Mouse (Mus musculus): ENCODE data around the gene Ppp1r2. TPM values are rescaled to one million over a fixed set of nuclear protein-coding genes. Genes with fewer than 3 reads are reported as not detected.

The Ppp1r2 gene
- polyA plus RNA-seq, 1 experiment from 2014 or later: 160 TPM

- Histone ChIP-seq H3K36me3 (ENCODE audit: insufficient read depth, low read length) (peaks cover 9% of the 10 kb centered on the region; the same call in 1 of the 2 replicates), H3K9me3 (ENCODE audit: low read length) (no peaks in the 10 kb centered on the region), H3K4me2 (replicated peaks; ENCODE audit: low read depth, low read length) (no peak overlapping the region), H3K9ac (replicated peaks; ENCODE audit: low read depth) (no peak overlapping the region), H3K27me3 (replicated peaks; ENCODE audit: insufficient read depth, low read length) (no peaks in the 10 kb centered on the region), H3K4me1 (ENCODE audit: insufficient read depth, low read depth, low read length) (no peaks in the 10 kb centered on the region), H3K4me3 (ENCODE audit: low read depth, low read length) (no peak overlapping the region), H3K27ac (ENCODE audit: low read length) (no peak overlapping the region)
- no peak for ATAC-seq
- DNase-seq (ENCODE audit: low spot score): no peak
- TF ChIP-seq CTCF (IDR thresholded peaks at IDR 0.05) (no peak), EP300 (IDR thresholded peaks at IDR 0.05) (no peak)
- WGBS: 93% methylated on average over 2 of the region's 2 CpGs
These were observed 8.4 kb downstream of the Ppp1r2 start for GRCm38 (mm10) chr16:31266692-31267091.

GRCm38 (mm10) chr16:31256151-31256550 is 18.9 kb downstream of the Ppp1r2 start:
- Histone ChIP-seq H3K9ac (replicated peaks; ENCODE audit: low read depth) (no peak overlapping the region), H3K4me1 (ENCODE audit: insufficient read depth, low read depth, low read length) (no peaks in the 10 kb centered on the region), H3K4me3 (ENCODE audit: low read depth, low read length) (no peak overlapping the region), H3K36me3 (ENCODE audit: insufficient read depth, low read length) (peaks cover 44% of the 10 kb centered on the region; the same call in 1 of the 2 replicates), H3K4me2 (replicated peaks; ENCODE audit: low read depth, low read length) (no peak overlapping the region), H3K27me3 (replicated peaks; ENCODE audit: insufficient read depth, low read length) (no peaks in the 10 kb centered on the region), H3K27ac (ENCODE audit: low read length) (no peak overlapping the region), H3K9me3 (ENCODE audit: low read length) (no peaks in the 10 kb centered on the region)
- 90% methylated on average over 2 of the region's 2 CpGs for WGBS
- DNase-seq (ENCODE audit: low spot score) (no peak), ATAC-seq (no peak)
- TF ChIP-seq EP300 (IDR thresholded peaks at IDR 0.05) (no peak), CTCF (IDR thresholded peaks at IDR 0.05) (no peak)

GRCm38 (mm10) chr16:31255685-31256084 is 19.4 kb downstream of the Ppp1r2 start:
- H3K9ac ChIP-seq (replicated peaks; ENCODE audit: low read depth): no peak overlapping the region
- no peak for DNase-seq (ENCODE audit: low spot score)
- TF ChIP-seq EP300 (IDR thresholded peaks at IDR 0.05) (no peak), CTCF (IDR thresholded peaks at IDR 0.05) (no peak)
- no peaks in the 10 kb centered on the region for H3K9me3 ChIP-seq (ENCODE audit: low read length)
- no peak for ATAC-seq
- H3K4me3 ChIP-seq (ENCODE audit: low read depth, low read length): no peak overlapping the region
- WGBS: 79% methylated on average over 3 of the region's 3 CpGs
- peaks cover 39% of the 10 kb centered on the region; the same call in 1 of the 2 replicates for H3K36me3 ChIP-seq (ENCODE audit: insufficient read depth, low read length)
- H3K4me1 ChIP-seq (ENCODE audit: insufficient read depth, low read depth, low read length): no peaks in the 10 kb centered on the region
- no peak overlapping the region for H3K27ac ChIP-seq (ENCODE audit: low read length)
- no peak overlapping the region for H3K4me2 ChIP-seq (replicated peaks; ENCODE audit: low read depth, low read length)
- H3K27me3 ChIP-seq (replicated peaks; ENCODE audit: insufficient read depth, low read length): no peaks in the 10 kb centered on the region

- no peak for ATAC-seq
- Histone ChIP-seq H3K9me3 (ENCODE audit: low read length) (no peaks in the 10 kb centered on the region), H3K27ac (ENCODE audit: low read length) (no peak overlapping the region), H3K4me2 (replicated peaks; ENCODE audit: low read depth, low read length) (no peak overlapping the region), H3K27me3 (replicated peaks; ENCODE audit: insufficient read depth, low read length) (no peaks in the 10 kb centered on the region), H3K4me3 (ENCODE audit: low read depth, low read length) (no peak overlapping the region), H3K9ac (replicated peaks; ENCODE audit: low read depth) (no peak overlapping the region), H3K36me3 (ENCODE audit: insufficient read depth, low read length) (peaks cover 5% of the 10 kb centered on the region; the same call in 1 of the 2 replicates), H3K4me1 (ENCODE audit: insufficient read depth, low read depth, low read length) (no peaks in the 10 kb centered on the region)
- 80% methylated on average over 3 of the region's 3 CpGs for WGBS
- TF ChIP-seq CTCF (IDR thresholded peaks at IDR 0.05): no peak
- TF ChIP-seq EP300 (IDR thresholded peaks at IDR 0.05): no peak
- no peak for DNase-seq (ENCODE audit: low spot score)
These were observed 25.7 kb downstream of the Ppp1r2 start for GRCm38 (mm10) chr16:31249401-31249800.

- Histone ChIP-seq H3K36me3 (ENCODE audit: insufficient read depth, low read length) (peaks cover 5% of the 10 kb centered on the region; the same call in 1 of the 2 replicates), H3K4me3 (ENCODE audit: low read depth, low read length) (no peak overlapping the region), H3K9me3 (ENCODE audit: low read length) (no peaks in the 10 kb centered on the region), H3K4me2 (replicated peaks; ENCODE audit: low read depth, low read length) (no peak overlapping the region), H3K27ac (ENCODE audit: low read length) (no peak overlapping the region), H3K9ac (replicated peaks; ENCODE audit: low read depth) (no peak overlapping the region), H3K27me3 (replicated peaks; ENCODE audit: insufficient read depth, low read length) (no peaks in the 10 kb centered on the region), H3K4me1 (ENCODE audit: insufficient read depth, low read depth, low read length) (no peaks in the 10 kb centered on the region)
- DNase-seq (ENCODE audit: low spot score) (no peak), ATAC-seq (no peak)
- 88% methylated on average over 13 of the region's 13 CpGs for WGBS
- TF ChIP-seq EP300 (IDR thresholded peaks at IDR 0.05) (no peak), CTCF (IDR thresholded peaks at IDR 0.05) (no peak)
These were observed 26.4 kb downstream of the Ppp1r2 start for GRCm38 (mm10) chr16:31248717-31249116.

- H3K9me3 ChIP-seq (ENCODE audit: low read length): no peaks in the 10 kb centered on the region
- WGBS: 48% methylated on average over 7 of the region's 7 CpGs
- ATAC-seq: peak; percentile 23
- DNase-seq (ENCODE audit: low spot score): no peak
- TF ChIP-seq CTCF (IDR thresholded peaks at IDR 0.05): no peak
- TF ChIP-seq EP300 (IDR thresholded peaks at IDR 0.05): no peak
- no peak overlapping the region for H3K4me3 ChIP-seq (ENCODE audit: low read depth, low read length)
- 0 out of 2 replicates have a peak, but pooled peaks cover under 1% of the 10 kb centered on the region for H3K36me3 ChIP-seq (ENCODE audit: insufficient read depth, low read length)
- no peak overlapping the region for H3K4me2 ChIP-seq (replicated peaks; ENCODE audit: low read depth, low read length)
- no peak overlapping the region for H3K9ac ChIP-seq (replicated peaks; ENCODE audit: low read depth)
- no peaks in the 10 kb centered on the region for H3K4me1 ChIP-seq (ENCODE audit: insufficient read depth, low read depth, low read length)
- no peak overlapping the region for H3K27ac ChIP-seq (ENCODE audit: low read length)
- no peaks in the 10 kb centered on the region for H3K27me3 ChIP-seq (replicated peaks; ENCODE audit: insufficient read depth, low read length)
These were observed 27.6 kb downstream of the Ppp1r2 start for GRCm38 (mm10) chr16:31247442-31247841.

GRCm38 (mm10) chr16:31244053-31244452 is 31.0 kb downstream of the Ppp1r2 start:
- ATAC-seq (no peak), DNase-seq (ENCODE audit: low spot score) (no peak)
- no peak overlapping the region for H3K4me3 ChIP-seq (ENCODE audit: low read depth, low read length)
- H3K4me2 ChIP-seq (replicated peaks; ENCODE audit: low read depth, low read length): no peak overlapping the region
- no peaks in the 10 kb centered on the region for H3K9me3 ChIP-seq (ENCODE audit: low read length)
- H3K9ac ChIP-seq (replicated peaks; ENCODE audit: low read depth): no peak overlapping the region
- no peaks in the 10 kb centered on the region for H3K27me3 ChIP-seq (replicated peaks; ENCODE audit: insufficient read depth, low read length)
- H3K4me1 ChIP-seq (ENCODE audit: insufficient read depth, low read depth, low read length): no peaks in the 10 kb centered on the region
- no peaks in the 10 kb centered on the region for H3K36me3 ChIP-seq (ENCODE audit: insufficient read depth, low read length)
- H3K27ac ChIP-seq (ENCODE audit: low read length): no peak overlapping the region
- 71% methylated on average over 3 of the region's 3 CpGs for WGBS
- TF ChIP-seq EP300 (IDR thresholded peaks at IDR 0.05): no peak
- TF ChIP-seq CTCF (IDR thresholded peaks at IDR 0.05): peak; percentile 34; the same call in 1 of the 2 replicates

Data from lung, postnatal 0 days (tissue).